Mouse (Mus musculus) cerebral cortex, adult 2 months (tissue): ENCODE data around the gene M6pr.

Source experiments
- whole genome bisulfite sequencing: fragments of 180-500 bp; shearing (Covaris S2); methylation state at CpG from one replicate; pipeline ENCODE4 v1.1.7; 2018; 5-methylcytosine and 5-hydroxymethylcytosine counted together

The M6pr gene

GRCm38 (mm10) chr6:122341038-122341810, 32.7 kb downstream of the M6pr start:
- 54% methylated on average over 7 of the region's 7 CpGs for WGBS

- 50% methylated on average over 5 of the region's 5 CpGs for WGBS
These were observed 33.6 kb downstream of the M6pr start for GRCm38 (mm10) chr6:122342125-122342524.

GRCm38 (mm10) chr6:122343719-122344118, 35.2 kb downstream of the M6pr start:
- WGBS = 56% methylated on average over 10 of the region's 10 CpGs

- 67% methylated on average over 9 of the region's 9 CpGs for WGBS
These were observed 36.0 kb downstream of the M6pr start for GRCm38 (mm10) chr6:122344386-122345116.

- WGBS = 85% methylated on average over 6 of the region's 6 CpGs
These were observed 37.2 kb downstream of the M6pr start for GRCm38 (mm10) chr6:122345731-122346130.

GRCm38 (mm10) chr6:122346399-122346798, 37.9 kb downstream of the M6pr start:
- 93% methylated on average over 7 of the region's 7 CpGs for WGBS

GRCm38 (mm10) chr6:122347326-122347725, 38.8 kb downstream of the M6pr start:
- 91% methylated on average over 1 of the region's 1 CpGs for WGBS

- WGBS = 69% methylated on average over 9 of the region's 9 CpGs
These were observed 47.4 kb downstream of the M6pr start for GRCm38 (mm10) chr6:122355909-122356308.

- 96% methylated on average over 1 of the region's 1 CpGs for WGBS
These were observed 48.6 kb downstream of the M6pr start for GRCm38 (mm10) chr6:122357089-122357488.

- WGBS = 55% methylated on average over 3 of the region's 3 CpGs
These were observed 57.2 kb downstream of the M6pr start for GRCm38 (mm10) chr6:122365706-122366105.

- WGBS = 63% methylated on average over 2 of the region's 2 CpGs
These were observed 57.8 kb downstream of the M6pr start for GRCm38 (mm10) chr6:122366287-122366686.

- 67% methylated on average over 3 of the region's 3 CpGs for WGBS
These were observed 58.5 kb downstream of the M6pr start for GRCm38 (mm10) chr6:122366976-122367375.
